Mouse (Mus musculus) bone marrow, adult 2 months (tissue): ENCODE measurements at regions not wholly inside any gene's neighbourhood (a gene's known extent, or its start where the extent isn't known, plus 50 kb on each side); places are given as distances from the start of the nearest gene placed in this dataset.

ENCODE experiments used
- CTCF ChIP-seq: fragments of 200-500 bp; IDR thresholded peaks from 2 replicates; pipeline ENCODE4 v1.5.1; 2011; ENCODE audit warnings: low read length, control low read depth; ENCODE audit not compliant: control insufficient read depth, insufficient read depth
- POLR2A ChIP-seq: fragments of 200-500 bp; IDR thresholded peaks from 2 replicates; pipeline ENCODE4 v1.6.1; 2011; ENCODE audit warnings: low read depth, mild to moderate bottlenecking, control low read depth, low read length, borderline replicate concordance; ENCODE audit not compliant: control insufficient read depth

GRCm38 (mm10) chr1:181280826-181281225, 69.0 kb upstream of the Wdr26 start:
- TF ChIP-seq POLR2A (no peak), CTCF (peak; percentile 35)
